8 mouse cellular contexts compared by ENCODE assay signal in the genomic region with DNA sequence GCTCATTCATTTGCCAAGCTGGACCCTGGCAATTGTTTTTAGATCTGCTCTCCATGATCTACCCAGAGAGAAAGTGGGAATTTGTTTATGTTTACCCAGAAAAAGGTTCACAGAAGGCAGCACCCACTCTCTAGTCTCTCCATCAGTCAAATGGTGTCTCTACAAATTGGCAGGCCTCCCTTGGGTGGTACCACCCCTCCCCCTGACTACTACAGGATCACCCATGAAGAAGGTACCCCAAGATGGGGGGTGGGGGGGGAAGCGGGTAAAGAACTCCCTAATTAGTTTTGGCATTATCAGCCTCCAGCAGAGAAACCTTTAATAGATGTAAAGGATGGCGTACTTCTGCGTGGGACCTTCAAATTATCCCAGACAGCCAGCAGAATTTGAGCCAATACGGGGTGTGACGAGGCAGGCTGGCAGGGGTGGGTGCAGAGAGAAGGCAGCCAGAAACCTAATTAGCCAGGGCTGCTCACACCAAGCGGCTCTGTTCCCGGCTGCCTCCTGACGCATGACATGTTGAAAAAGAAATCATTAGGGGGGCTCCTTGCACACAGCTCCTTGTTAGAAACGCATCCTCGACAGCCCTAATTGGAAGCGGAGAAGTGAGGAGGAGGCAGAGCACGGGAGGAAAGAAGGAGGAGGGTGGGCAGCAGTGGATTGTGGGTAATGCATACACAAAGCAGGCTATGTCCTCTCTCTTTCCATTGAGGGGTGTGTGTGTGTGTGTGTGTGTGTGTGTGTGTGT.
DNase-seq lines count a peak whose midpoint lies in the region; ATAC-seq lines count a peak whose summit lies in the region.

No protein-coding gene starts in this region.

- peaks cover 14% of the 10 kb centered on the region for H3K4me1 ChIP-seq in forebrain, embryonic 10.5 days
- H3K4me1 ChIP-seq in midbrain, embryonic 16.5 days (ENCODE audit: control insufficient read depth, insufficient read depth, low read length) = 0 out of 2 replicates have a peak, but pooled peaks cover 8% of the 10 kb centered on the region
- H3K4me1 ChIP-seq in intestine, embryonic 15.5 days (replicated peaks) = no peaks in the 10 kb centered on the region

- no peaks in the 10 kb centered on the region for H3K9me3 ChIP-seq in forebrain, embryonic 10.5 days
- H3K9me3 ChIP-seq in midbrain, embryonic 16.5 days (replicated peaks; ENCODE audit: control insufficient read depth, low read length, poor library complexity, severe bottlenecking) = no peaks in the 10 kb centered on the region
- H3K9me3 ChIP-seq in intestine, embryonic 15.5 days = no peaks in the 10 kb centered on the region

- no peaks in the 10 kb centered on the region; the same call in 1 of the 2 replicates for H3K27me3 ChIP-seq in forebrain, embryonic 10.5 days (ENCODE audit: poor library complexity, severe bottlenecking)
- H3K27me3 ChIP-seq in midbrain, embryonic 16.5 days (ENCODE audit: control insufficient read depth, insufficient read depth, low read depth, low read length) = no peaks in the 10 kb centered on the region
- H3K27me3 ChIP-seq in intestine, embryonic 15.5 days (replicated peaks) = no peaks in the 10 kb centered on the region

- H3K36me3 ChIP-seq in forebrain, embryonic 10.5 days (replicated peaks) = no peaks in the 10 kb centered on the region
- H3K36me3 ChIP-seq in midbrain, embryonic 16.5 days (ENCODE audit: control insufficient read depth, insufficient read depth, low read length) = no peaks in the 10 kb centered on the region
- H3K36me3 ChIP-seq in intestine, embryonic 15.5 days = no peaks in the 10 kb centered on the region

- WGBS in forebrain, embryonic 10.5 days = 34% methylated on average over 12 of the region's 12 CpGs
- 28% methylated on average over 12 of the region's 12 CpGs for WGBS in midbrain, embryonic 16.5 days
- WGBS in intestine, embryonic 15.5 days = 80% methylated on average over 12 of the region's 12 CpGs

- H3K4me2 ChIP-seq in midbrain, embryonic 16.5 days (ENCODE audit: low read length) = peak overlapping the region; percentile 37; the same call in 1 of the 2 replicates
- no peak overlapping the region for H3K4me2 ChIP-seq in intestine, embryonic 15.5 days (replicated peaks)

- peak; percentile 93 for ATAC-seq in midbrain, embryonic 16.5 days
- no peak for ATAC-seq in intestine, embryonic 15.5 days

- peak overlapping the region; percentile 79 for H3K27ac ChIP-seq in forebrain, embryonic 10.5 days
- H3K27ac ChIP-seq in midbrain, embryonic 16.5 days (ENCODE audit: low read length) = peak overlapping the region; percentile 71
- H3K27ac ChIP-seq in intestine, embryonic 15.5 days = no peak overlapping the region

- H3K4me3 ChIP-seq in forebrain, embryonic 10.5 days = peak overlapping the region; percentile 8; the same call in 1 of the 2 replicates
- no peak overlapping the region for H3K4me3 ChIP-seq in midbrain, embryonic 16.5 days (ENCODE audit: low read depth, low read length)
- H3K4me3 ChIP-seq in intestine, embryonic 15.5 days (replicated peaks) = no peak overlapping the region

- H3K9ac ChIP-seq in midbrain, embryonic 16.5 days (ENCODE audit: low read depth, low read length) = 0 out of 2 replicates have a peak overlapping the region, but pooled peaks have one; percentile 16
- H3K9ac ChIP-seq in intestine, embryonic 15.5 days = no peak overlapping the region

- peak; percentile 7 for DNase-seq in cerebellum, adult 9-11 months
- peak; percentile 65 for DNase-seq in forebrain, embryonic 10.5 days (ENCODE audit: extremely low spot score, low spot score)
- peak; percentile 76 to 88 for DNase-seq in layer of hippocampus, adult 18-20 months (ENCODE audit: low spot score in 2 of 2)
- no peak for DNase-seq in urinary bladder, postnatal 25 days (ENCODE audit: low spot score)
- DNase-seq in lung, postnatal 25 days (ENCODE audit: low spot score) = no peak
- DNase-seq in ovary, adult 18-20 months (ENCODE audit: low spot score) = no peak

Comparison
In these comparisons a context has a peak if more than half of its experiments do, and no peak if none do; other contexts are left out.
1. DNase-seq: peak in cerebellum, adult 9-11 months (single experiment), forebrain, embryonic 10.5 days (single experiment) and layer of hippocampus, adult 18-20 months (2 of 2); none in urinary bladder, postnatal 25 days (single experiment), lung, postnatal 25 days (single experiment) and ovary, adult 18-20 months (single experiment).